Mouse (Mus musculus) hindbrain, embryonic 13.5 days (tissue): ENCODE results near the gene Kynu. TPM values are rescaled to one million over a fixed set of nuclear protein-coding genes. Genes with fewer than 3 reads are reported as not detected.

Experiments
- ATAC-seq: fragments of 200-750 bp; cut with Nextera tagmentation; 2 replicates; pipeline ENCODE4 v1.8.0; 2017; ENCODE audit warnings: moderate TSS enrichment; ENCODE audit not compliant: low FRiP score
- H3K27ac ChIP-seq: fragments of 300-500 bp; sonication (generic); 2 replicates; pipeline ENCODE4 v1.5.1; 2015; ENCODE audit warnings: inconsistent platforms, mild to moderate bottlenecking, moderate library complexity
- H3K27me3 ChIP-seq: fragments of 300-500 bp; sonication (generic); 2 replicates; pipeline ENCODE4 v1.6.1; 2015; ENCODE audit warnings: mild to moderate bottlenecking, inconsistent platforms
- H3K36me3 ChIP-seq: fragments of 300-500 bp; sonication (generic); 2 replicates; pipeline ENCODE4 v1.6.1; 2015; ENCODE audit warnings: mild to moderate bottlenecking, inconsistent platforms
- H3K4me1 ChIP-seq: fragments of 300-500 bp; sonication (generic); replicated peaks from 2 replicates; pipeline ENCODE4 v1.6.1; 2015; ENCODE audit warnings: inconsistent platforms
- H3K4me2 ChIP-seq: fragments of 300-500 bp; sonication (generic); 2 replicates; pipeline ENCODE4 v1.6.1; 2015; ENCODE audit warnings: inconsistent platforms, mild to moderate bottlenecking, moderate library complexity
- H3K4me3 ChIP-seq: fragments of 300-500 bp; sonication (generic); 2 replicates; pipeline ENCODE4 v1.5.1; 2015; ENCODE audit warnings: mild to moderate bottlenecking, inconsistent platforms
- H3K9ac ChIP-seq: fragments of 300-500 bp; sonication (generic); 2 replicates; pipeline ENCODE4 v1.6.1; 2015; ENCODE audit warnings: mild to moderate bottlenecking, inconsistent platforms
- H3K9me3 ChIP-seq: fragments of 300-500 bp; sonication (generic); 2 replicates; pipeline ENCODE4 v1.6.1; 2016; ENCODE audit warnings: inconsistent platforms
- WGBS: fragments of 180-500 bp; shearing (Covaris S2); methylation state at CpG from one replicate; pipeline ENCODE4 v1.1.7; 2015; 5-methylcytosine and 5-hydroxymethylcytosine counted together
- polyA plus RNA-seq: library from polyadenylated mRNA; unstranded; fragments of >200 nt; fragmentation: Nextera tagmentation; extraction: Ambion mirVana; gene quantifications from 2 replicates; pipeline ENCODE4 v1.2.1, GENCODE M21; 2015

Kynu gene
- polyA plus RNA-seq, 1 experiment from 2014 or later = 0.43 TPM

DNA sequence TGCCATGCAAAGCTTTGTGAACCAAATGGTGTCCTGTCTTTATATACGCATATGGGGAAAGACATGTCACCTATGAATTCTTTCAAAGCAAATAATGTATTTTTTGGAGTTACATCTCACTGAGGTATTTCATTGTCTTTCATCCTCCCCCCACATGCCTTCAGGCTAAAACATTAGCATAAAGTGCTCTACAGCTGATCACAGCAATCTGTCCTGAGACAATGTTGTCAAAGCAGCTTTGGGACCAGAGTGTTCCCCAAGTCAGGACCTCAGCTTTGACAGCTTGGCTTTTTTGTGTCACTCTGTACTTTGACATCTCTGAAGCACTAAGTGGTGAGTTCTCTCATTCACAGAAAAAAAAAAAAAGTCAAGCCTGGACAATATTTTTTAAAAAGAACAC, 18.4 kb downstream of the Kynu start:
- Histone ChIP-seq H3K9ac (no peak overlapping the region), H3K27me3 (no peaks in the 10 kb centered on the region), H3K4me2 (no peak overlapping the region), H3K4me1 (no peaks in the 10 kb centered on the region), H3K27ac (no peak overlapping the region), H3K9me3 (no peaks in the 10 kb centered on the region), H3K4me3 (no peak overlapping the region), H3K36me3 (no peaks in the 10 kb centered on the region)
- ATAC-seq = no peak
- WGBS = 78% methylated on average over 1 of the region's 1 CpGs

DNA sequence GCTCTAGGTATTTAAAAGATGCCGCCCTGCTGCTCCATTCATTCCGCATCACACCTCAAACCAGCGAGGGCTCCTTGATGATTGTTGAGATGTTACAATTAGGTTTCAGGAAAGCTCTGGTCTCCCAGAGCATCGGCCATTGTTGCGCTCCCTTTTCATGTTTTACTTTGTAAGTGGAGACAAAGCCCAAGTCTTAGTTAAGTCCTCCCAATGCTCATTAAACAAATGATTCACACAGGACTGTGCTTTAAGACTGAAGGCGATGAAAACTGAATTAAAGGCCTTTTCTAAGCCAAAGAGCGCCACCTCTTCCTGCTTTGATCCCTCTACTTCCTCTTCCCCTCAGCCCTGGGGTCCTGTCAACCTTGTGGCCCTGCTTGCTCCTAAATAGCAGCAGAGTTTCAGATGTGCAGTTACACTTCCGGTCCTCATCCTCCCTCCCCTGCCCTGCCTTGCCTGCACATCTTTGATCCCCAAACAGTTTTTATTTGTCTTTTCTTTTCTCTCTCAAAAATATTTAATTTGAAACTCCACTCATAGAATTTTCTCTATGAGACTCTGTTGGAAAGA, 28.2 kb downstream of the Kynu start:
- Histone ChIP-seq H3K4me1 (no peaks in the 10 kb centered on the region), H3K36me3 (no peaks in the 10 kb centered on the region), H3K9ac (no peak overlapping the region), H3K4me2 (no peak overlapping the region), H3K27ac (no peak overlapping the region), H3K9me3 (no peaks in the 10 kb centered on the region), H3K27me3 (no peaks in the 10 kb centered on the region), H3K4me3 (no peak overlapping the region)
- 34% methylated on average over 8 of the region's 8 CpGs for WGBS
- no peak for ATAC-seq

DNA sequence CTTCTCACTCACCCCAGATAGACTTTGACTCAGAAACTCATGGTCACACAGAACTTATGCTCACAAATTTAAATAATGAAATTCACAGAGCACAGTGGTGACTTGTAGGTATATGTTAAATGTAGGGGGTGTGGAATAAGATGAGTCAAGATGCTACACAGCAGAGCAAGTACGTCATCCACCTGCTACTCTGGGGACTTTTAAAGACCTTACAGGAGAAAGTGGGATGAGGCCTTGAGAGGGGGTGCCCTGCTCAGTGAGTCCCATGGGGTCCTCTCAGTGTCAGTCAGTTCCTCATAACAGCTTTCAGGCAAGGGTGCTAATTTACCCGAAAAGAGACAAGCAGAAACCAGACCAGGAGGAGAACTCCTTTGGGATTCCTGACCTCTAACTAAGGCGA, 30.4 kb downstream of the Kynu start:
- H3K27ac ChIP-seq = no peak overlapping the region
- WGBS = 85% methylated on average over 3 of the region's 3 CpGs
- no peak overlapping the region for H3K4me3 ChIP-seq
- no peaks in the 10 kb centered on the region for H3K27me3 ChIP-seq
- H3K4me2 ChIP-seq = no peak overlapping the region
- ATAC-seq = no peak
- H3K9ac ChIP-seq = no peak overlapping the region
- no peaks in the 10 kb centered on the region for H3K36me3 ChIP-seq
- no peaks in the 10 kb centered on the region for H3K4me1 ChIP-seq
- H3K9me3 ChIP-seq = no peaks in the 10 kb centered on the region

DNA sequence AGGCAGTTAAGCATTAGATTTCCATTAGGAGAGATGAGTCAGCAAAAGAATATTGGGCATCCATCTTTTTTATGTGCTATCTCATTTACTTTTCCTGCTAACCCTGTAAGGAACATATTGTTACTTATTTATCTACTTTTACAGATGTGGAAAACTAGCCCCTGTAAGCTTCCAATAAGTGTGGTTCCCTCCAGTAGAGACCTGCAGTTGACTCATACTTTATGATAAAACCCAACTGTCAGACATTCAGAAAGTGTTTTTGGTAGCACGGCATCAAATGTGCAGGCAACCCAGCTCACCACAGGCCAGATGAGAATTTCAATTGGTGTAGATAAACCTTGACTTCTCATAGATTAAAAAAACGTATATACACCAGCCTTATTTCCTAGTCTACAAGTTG, 32.7 kb downstream of the Kynu start:
- 80% methylated on average over 2 of the region's 2 CpGs for WGBS
- H3K4me2 ChIP-seq = no peak overlapping the region
- no peak overlapping the region for H3K4me3 ChIP-seq
- H3K36me3 ChIP-seq = no peaks in the 10 kb centered on the region
- no peaks in the 10 kb centered on the region for H3K9me3 ChIP-seq
- H3K27ac ChIP-seq = no peak overlapping the region
- H3K9ac ChIP-seq = no peak overlapping the region
- ATAC-seq = no peak
- no peaks in the 10 kb centered on the region for H3K27me3 ChIP-seq
- H3K4me1 ChIP-seq = no peaks in the 10 kb centered on the region

DNA sequence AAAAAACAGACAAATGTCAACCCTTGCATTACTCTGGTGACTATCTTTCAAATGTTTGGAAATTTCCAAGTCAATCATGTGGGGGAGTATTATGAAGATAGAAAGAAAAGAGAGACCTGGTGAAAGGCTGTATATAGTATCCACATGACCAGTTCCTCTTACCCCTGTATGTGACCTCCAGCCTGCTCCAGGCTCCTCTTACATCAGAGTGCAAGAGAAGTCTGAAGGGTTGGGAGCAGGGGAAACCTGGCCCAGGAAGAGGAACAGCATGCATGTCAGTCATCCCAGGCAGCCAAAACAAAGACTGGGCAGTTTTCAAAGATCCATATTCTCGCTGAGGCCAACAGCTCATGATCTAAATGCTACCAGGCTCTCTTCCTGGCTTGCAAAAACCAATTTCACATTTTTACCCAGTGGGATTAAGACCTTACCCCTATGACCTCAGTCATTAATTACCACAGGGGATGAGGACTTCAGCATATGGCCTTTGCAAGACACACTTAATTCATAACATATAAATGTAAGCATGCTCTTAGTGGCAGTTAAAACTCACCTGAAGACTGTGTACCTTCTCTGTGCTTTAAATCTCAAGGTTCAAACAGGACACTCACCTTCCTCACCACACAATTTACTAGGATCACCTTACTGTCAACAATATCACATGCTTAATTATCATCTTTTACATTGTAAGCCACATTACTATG, 37.0 kb downstream of the Kynu start:
- Histone ChIP-seq H3K4me1 (no peaks in the 10 kb centered on the region), H3K27me3 (no peaks in the 10 kb centered on the region), H3K27ac (no peak overlapping the region), H3K9me3 (no peaks in the 10 kb centered on the region), H3K4me3 (no peak overlapping the region), H3K36me3 (no peaks in the 10 kb centered on the region), H3K9ac (no peak overlapping the region), H3K4me2 (no peak overlapping the region)
- ATAC-seq = no peak
- WGBS = 75% methylated on average over 1 of the region's 1 CpGs

DNA sequence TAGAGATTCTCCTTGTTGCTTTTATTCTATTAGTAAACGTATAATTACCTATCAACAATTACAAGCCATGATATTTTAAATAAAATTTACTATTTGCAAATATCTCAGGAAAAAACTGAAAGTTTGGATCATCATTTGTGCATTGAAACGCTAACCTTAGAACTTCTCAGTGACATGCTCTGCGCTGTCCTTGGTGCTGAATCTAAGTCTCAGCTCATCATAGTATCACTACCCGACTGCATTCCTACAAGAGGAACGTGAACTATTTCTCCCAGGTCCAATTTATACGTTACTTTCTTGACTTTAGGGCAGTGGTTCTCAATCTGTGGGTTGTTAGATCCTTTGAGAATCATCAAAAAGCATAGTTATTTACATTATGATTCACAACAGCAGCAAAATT, 58.4 kb downstream of the Kynu start:
- H3K27ac ChIP-seq = no peak overlapping the region
- no peaks in the 10 kb centered on the region for H3K4me1 ChIP-seq
- no peaks in the 10 kb centered on the region for H3K36me3 ChIP-seq
- H3K9me3 ChIP-seq = no peaks in the 10 kb centered on the region
- H3K4me2 ChIP-seq = no peak overlapping the region
- H3K9ac ChIP-seq = no peak overlapping the region
- no peaks in the 10 kb centered on the region for H3K27me3 ChIP-seq
- ATAC-seq = no peak
- 16% methylated on average over 6 of the region's 6 CpGs for WGBS
- no peak overlapping the region for H3K4me3 ChIP-seq

DNA sequence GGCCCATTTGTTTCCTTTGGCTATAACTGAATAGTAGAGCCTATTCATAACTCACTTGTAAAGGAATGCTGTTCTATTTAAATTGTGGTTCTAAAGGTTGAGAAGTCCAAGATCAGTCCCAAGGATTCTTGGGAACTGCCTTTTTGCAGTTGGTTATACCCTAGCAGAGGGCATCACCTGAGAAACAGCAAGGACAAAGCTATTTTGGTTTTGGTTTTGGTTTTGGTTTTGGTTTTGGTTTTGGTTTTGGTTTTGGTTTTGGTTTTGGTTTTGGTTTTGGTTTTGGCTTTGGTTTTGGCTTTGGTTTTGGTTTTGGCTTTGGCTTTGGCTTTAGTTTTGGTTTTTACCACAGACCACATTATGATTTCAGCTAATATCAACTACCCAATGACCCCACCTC, 66.0 kb downstream of the Kynu start:
- ATAC-seq = no peak
- Histone ChIP-seq H3K9ac (no peak overlapping the region), H3K4me2 (no peak overlapping the region), H3K4me3 (no peak overlapping the region), H3K4me1 (no peaks in the 10 kb centered on the region), H3K27me3 (no peaks in the 10 kb centered on the region), H3K36me3 (no peaks in the 10 kb centered on the region), H3K9me3 (no peaks in the 10 kb centered on the region), H3K27ac (no peak overlapping the region)

DNA sequence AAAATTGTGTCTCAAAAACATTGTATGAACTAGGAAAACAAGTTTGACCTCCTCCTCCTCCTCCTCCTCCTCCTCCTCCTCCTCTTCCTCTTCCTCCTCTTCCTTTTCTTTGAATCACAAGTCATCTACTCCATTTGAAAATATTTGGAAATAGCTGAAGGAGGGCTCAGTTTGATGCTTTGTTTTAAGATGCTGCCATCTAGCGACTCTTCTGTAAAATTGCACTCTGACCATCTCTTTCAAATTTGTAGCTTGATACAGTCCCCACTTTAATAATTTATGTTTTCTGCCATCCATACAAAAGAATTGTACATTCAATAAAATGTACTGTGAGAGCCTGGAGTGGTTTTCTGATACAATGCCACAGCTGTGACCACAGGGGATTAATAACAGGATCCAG, 67.7 kb downstream of the Kynu start:
- Histone ChIP-seq H3K36me3 (no peaks in the 10 kb centered on the region), H3K9me3 (no peaks in the 10 kb centered on the region), H3K27me3 (no peaks in the 10 kb centered on the region), H3K4me2 (no peak overlapping the region), H3K4me3 (no peak overlapping the region), H3K27ac (no peak overlapping the region), H3K9ac (no peak overlapping the region), H3K4me1 (no peaks in the 10 kb centered on the region)
- WGBS = 0% methylated on average over 1 of the region's 1 CpGs
- no peak for ATAC-seq

DNA sequence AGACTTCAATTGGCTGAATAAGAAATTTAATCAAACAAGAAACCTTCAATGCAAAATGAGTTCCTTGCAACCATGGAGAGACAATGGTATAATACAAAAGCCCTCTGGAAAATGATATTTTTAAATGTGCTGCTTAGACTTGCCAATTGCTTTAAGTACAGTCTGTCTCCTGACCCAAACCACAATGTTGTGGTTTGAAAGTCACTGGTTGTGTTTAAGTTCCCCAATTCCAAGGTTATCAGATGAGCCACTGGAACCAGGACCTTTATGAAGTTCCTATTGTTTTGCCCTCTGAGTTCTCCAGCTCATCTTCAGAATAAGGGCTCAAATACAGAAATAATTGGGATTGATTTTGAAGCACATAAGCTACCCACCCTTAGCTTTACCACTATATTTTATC, 76.7 kb downstream of the Kynu start:
- Histone ChIP-seq H3K4me2 (no peak overlapping the region), H3K4me3 (no peak overlapping the region), H3K4me1 (no peaks in the 10 kb centered on the region), H3K27ac (no peak overlapping the region), H3K36me3 (no peaks in the 10 kb centered on the region), H3K9ac (no peak overlapping the region), H3K9me3 (no peaks in the 10 kb centered on the region), H3K27me3 (no peaks in the 10 kb centered on the region)
- no peak for ATAC-seq

DNA sequence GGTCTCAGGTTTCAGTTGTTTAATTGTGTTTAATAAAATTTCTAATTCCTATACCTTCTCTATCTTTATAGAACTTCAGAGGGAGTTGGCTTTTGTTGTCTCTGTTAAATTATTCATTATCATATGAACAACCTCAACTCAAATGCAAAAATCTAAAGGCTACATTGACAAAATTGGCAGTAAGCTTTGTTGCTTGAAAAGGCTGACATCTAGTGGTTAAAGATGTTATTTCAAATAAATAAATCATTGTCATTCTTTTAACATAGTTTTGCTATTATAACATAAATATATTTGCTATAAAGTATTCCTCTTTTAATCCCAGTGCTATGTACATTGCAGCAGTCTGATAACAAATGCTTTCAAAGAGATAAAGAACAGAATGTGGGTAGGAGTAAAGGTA, 81.4 kb downstream of the Kynu start:
- H3K4me3 ChIP-seq = no peak overlapping the region
- no peaks in the 10 kb centered on the region for H3K9me3 ChIP-seq
- H3K27me3 ChIP-seq = no peaks in the 10 kb centered on the region
- no peak overlapping the region for H3K27ac ChIP-seq
- H3K4me2 ChIP-seq = no peak overlapping the region
- H3K4me1 ChIP-seq = no peaks in the 10 kb centered on the region
- ATAC-seq = no peak
- H3K36me3 ChIP-seq = no peaks in the 10 kb centered on the region
- no peak overlapping the region for H3K9ac ChIP-seq

DNA sequence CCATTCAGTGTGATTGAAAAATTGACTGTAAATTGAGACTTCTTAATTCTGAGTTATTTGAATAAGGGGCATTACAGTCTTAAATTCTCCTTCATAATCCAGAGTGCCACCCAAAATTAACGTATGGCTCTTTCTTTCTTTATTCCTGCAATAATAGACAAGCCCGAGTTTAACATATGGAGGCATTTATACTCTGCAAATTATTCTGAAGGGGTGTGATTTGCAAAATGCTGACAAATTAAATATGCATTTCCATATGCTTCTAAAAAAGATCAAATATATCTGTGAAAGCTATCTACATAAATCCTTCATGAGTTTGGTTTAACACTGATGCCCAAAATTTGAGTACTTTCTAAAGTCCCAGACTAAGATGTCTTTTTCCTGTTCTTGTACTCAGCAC, 91.8 kb downstream of the Kynu start:
- Histone ChIP-seq H3K4me2 (no peak overlapping the region), H3K36me3 (no peaks in the 10 kb centered on the region), H3K9ac (no peak overlapping the region), H3K9me3 (no peaks in the 10 kb centered on the region), H3K27ac (no peak overlapping the region), H3K4me1 (no peaks in the 10 kb centered on the region), H3K27me3 (no peaks in the 10 kb centered on the region), H3K4me3 (no peak overlapping the region)
- WGBS = 77% methylated on average over 2 of the region's 2 CpGs
- ATAC-seq = no peak

DNA sequence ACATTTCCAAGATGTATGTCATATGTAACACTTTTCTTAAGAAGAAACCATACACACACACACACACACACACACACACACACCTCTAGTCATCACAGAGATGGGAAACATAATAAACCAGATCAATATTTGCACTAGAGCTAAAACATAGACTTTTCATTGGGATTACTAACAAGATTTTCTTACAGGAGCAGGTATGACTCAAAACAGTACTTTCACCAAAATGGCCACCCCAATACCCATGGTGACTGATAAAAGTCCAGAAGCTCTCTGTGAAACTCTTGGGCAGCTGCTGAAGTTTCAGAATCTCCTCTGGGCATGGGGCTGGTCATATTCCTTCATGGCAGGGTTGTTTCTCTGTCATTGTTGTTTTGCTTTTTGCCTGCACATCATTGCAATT, 114.5 kb downstream of the Kynu start:
- no peak for ATAC-seq
- H3K4me3 ChIP-seq = no peak overlapping the region

DNA sequence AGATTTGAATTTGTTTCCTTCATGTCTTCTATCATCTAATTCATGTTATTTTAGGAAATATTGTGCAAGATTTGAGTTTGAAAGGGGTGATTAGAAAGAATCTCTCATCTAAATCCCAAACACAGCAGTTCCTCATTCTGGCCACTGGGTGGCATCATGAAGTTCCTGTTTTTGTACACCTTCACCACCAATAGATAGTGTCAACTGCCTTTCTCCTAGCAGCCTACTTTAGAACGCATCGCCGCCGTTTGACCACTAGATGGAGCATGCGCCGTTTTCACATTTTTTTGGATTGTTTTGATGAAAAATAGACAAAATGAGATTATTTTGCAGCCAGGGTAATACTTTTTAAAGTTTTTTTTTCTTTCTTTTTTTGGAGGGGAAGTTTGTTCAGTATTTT, 118.5 kb downstream of the Kynu start:
- Histone ChIP-seq H3K9me3 (no peaks in the 10 kb centered on the region), H3K9ac (no peak overlapping the region), H3K4me3 (no peak overlapping the region), H3K27ac (no peak overlapping the region), H3K4me1 (no peaks in the 10 kb centered on the region), H3K36me3 (no peaks in the 10 kb centered on the region), H3K27me3 (no peaks in the 10 kb centered on the region), H3K4me2 (no peak overlapping the region)
- ATAC-seq = peak; percentile 79
- WGBS = 2% methylated on average over 6 of the region's 6 CpGs

More for the DNA sequence above, 114.5 kb downstream of the Kynu start:
- Histone ChIP-seq H3K4me2 (no peak overlapping the region), H3K27me3 (no peaks in the 10 kb centered on the region), H3K4me1 (no peaks in the 10 kb centered on the region), H3K36me3 (no peaks in the 10 kb centered on the region), H3K9me3 (no peaks in the 10 kb centered on the region), H3K27ac (no peak overlapping the region), H3K9ac (no peak overlapping the region)
